Mouse (Mus musculus) c-Kit-negative CD71-positive TER-119-positive erythroid progenitor cells, embryonic 14.5 days (primary cell): Measurements from ENCODE around the gene Slc35f6.
"Not testable (repeated sequence)": the region's sequence is repeated elsewhere in the genome, so short reads cannot be mapped to it uniquely, and the experiment has no call there.

Experiments
- DNase-seq: peaks from one replicate; pipeline ENCODE4 v3.0.0-alpha.2; 2013; ENCODE audit warnings: low read depth, low spot score

The Slc35f6 gene

GRCm38 (mm10) chr5:30700361-30701000 lies 52.7 kb downstream of the Slc35f6 start:
- DNase-seq, result no peak

DNA sequence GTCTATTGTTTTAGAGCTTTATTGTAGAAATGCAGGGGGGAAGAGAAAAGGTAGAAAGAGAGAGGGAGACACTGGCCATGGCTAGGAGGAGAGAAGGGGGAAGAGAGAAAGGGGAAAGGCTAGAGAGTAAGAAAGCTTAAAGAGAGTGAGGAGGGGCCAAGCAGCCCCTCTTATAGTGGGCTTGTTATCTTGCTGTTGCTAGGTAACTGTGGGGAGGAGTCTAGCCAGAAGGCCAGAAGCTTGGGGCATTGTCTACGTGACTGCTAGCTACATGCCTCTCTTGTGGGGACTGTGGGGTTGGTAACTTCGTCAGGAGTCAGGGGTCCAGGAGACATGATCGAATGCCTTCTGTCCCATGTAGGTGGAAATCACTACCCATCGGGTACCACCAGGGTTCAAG lies 53.6 kb downstream of the Slc35f6 start:
- not testable (repeated sequence) for DNase-seq

GRCm38 (mm10) chr5:30701866-30702265 lies 54.1 kb downstream of the Slc35f6 start:
- no peak for DNase-seq
